Mouse (Mus musculus) CH12.LX (cell line): ENCODE measurements at regions not wholly inside any gene's neighbourhood (a gene's known extent, or its start where the extent isn't known, plus 50 kb on each side); places are given as distances from the start of the nearest gene placed in this dataset.
"Not testable (repeated sequence)": the region's sequence is repeated elsewhere in the genome, so short reads cannot be mapped to it uniquely, and the experiment has no call there.

Experiments used
- DNase-seq: peaks from one replicate; pipeline ENCODE4 v3.0.0-alpha.2; 2013; ENCODE audit errors: extremely low read depth
- H3K27ac ChIP-seq: 2 replicates; pipeline ENCODE4 v1.5.1; 2012; ENCODE audit warnings: low read depth, mild to moderate bottlenecking, control low read depth, moderate library complexity; ENCODE audit not compliant: insufficient read depth
- H3K27me3 ChIP-seq: replicated peaks from 2 replicates; pipeline ENCODE3; 2012; ENCODE audit warnings: inconsistent platforms
- H3K36me3 ChIP-seq, 2 experiments: replicated peaks in 1 of 2; 2 replicates each; pipeline versions ENCODE3 to v1.6.1; 2012; ENCODE audit warnings: inconsistent platforms in 1 of 2, low read length in 1 of 2, mild to moderate bottlenecking in 1 of 2, mixed read lengths in 1 of 2, moderate library complexity in 1 of 2; ENCODE audit not compliant: control insufficient read depth in 1 of 2, insufficient read depth in 1 of 2
- H3K4me1 ChIP-seq, 2 experiments: 2 replicates each; pipeline ENCODE4 v1.6.1; 2012; ENCODE audit warnings: inconsistent platforms in 1 of 2, moderate library complexity in 1 of 2; ENCODE audit not compliant: insufficient read depth in 2 of 2, control insufficient read depth in 1 of 2
- H3K4me2 ChIP-seq: 2 replicates; pipeline ENCODE4 v1.6.1; 2012; ENCODE audit warnings: low read depth, mild to moderate bottlenecking, control low read depth; ENCODE audit not compliant: poor library complexity, insufficient read depth, severe bottlenecking
- H3K4me3 ChIP-seq, 3 experiments: fragments of 150-350 bp in 1 of 3; sonication (generic) in 1 of 3; replicated peaks in 1 of 3; 2 replicates each; pipeline versions ENCODE3 to v1.5.1; 2011 to 2012; ENCODE audit warnings: low read depth in 2 of 3, low read length in 2 of 3, mild to moderate bottlenecking in 2 of 3, moderate library complexity in 2 of 3, control low read depth in 1 of 3, improper control_type of control experiment in 1 of 3, inconsistent platforms in 1 of 3, mixed read lengths in 1 of 3; ENCODE audit not compliant: poor library complexity in 1 of 3
- H3K79me2 ChIP-seq: replicated peaks from 2 replicates; pipeline ENCODE4 v1.6.1; 2012; ENCODE audit warnings: mild to moderate bottlenecking, moderate library complexity; ENCODE audit not compliant: control insufficient read depth, poor library complexity, insufficient read depth, severe bottlenecking; ENCODE audit errors: extremely low read depth
- H3K9ac ChIP-seq: 2 replicates; pipeline ENCODE4 v1.6.1; 2012; ENCODE audit warnings: low read depth, mild to moderate bottlenecking, control low read depth, moderate library complexity; ENCODE audit not compliant: insufficient read depth
- H3K9me3 ChIP-seq: replicated peaks from 2 replicates; pipeline ENCODE3; 2012; ENCODE audit warnings: low read length, inconsistent platforms, mixed read lengths
- CHD1 ChIP-seq: IDR thresholded peaks from 2 replicates; pipeline ENCODE4 v1.6.1; 2012; ENCODE audit warnings: low read depth, low read length, improper control_type of control experiment, inconsistent platforms
- IRF4 ChIP-seq: IDR thresholded peaks from 2 replicates; pipeline ENCODE4 v1.6.1; 2014; ENCODE audit warnings: low read depth, mild to moderate bottlenecking, inconsistent platforms, low read length, improper control_type of control experiment
- MAX ChIP-seq: IDR thresholded peaks from 2 replicates; pipeline ENCODE4 v1.6.1; 2011; ENCODE audit warnings: low read length, improper control_type of control experiment
- MEF2A ChIP-seq: IDR thresholded peaks from 2 replicates; pipeline ENCODE4 v1.6.1; 2014; ENCODE audit warnings: low read depth, mild to moderate bottlenecking, inconsistent platforms, low read length, improper control_type of control experiment, borderline replicate concordance
- MYC ChIP-seq: IDR thresholded peaks from 2 replicates; pipeline ENCODE4 v1.6.1; 2011; ENCODE audit warnings: low read depth, mild to moderate bottlenecking, improper control_type of control experiment, low read length
- PAX5 ChIP-seq: IDR thresholded peaks from 2 replicates; pipeline ENCODE4 v1.6.1; 2012; ENCODE audit warnings: low read length, inconsistent platforms, mixed read lengths
- POLR2AphosphoS2 ChIP-seq: IDR thresholded peaks from 2 replicates; pipeline ENCODE4 v1.6.1; 2011; ENCODE audit warnings: low read depth, low read length, improper control_type of control experiment
- UBTF ChIP-seq: IDR thresholded peaks from 2 replicates; pipeline ENCODE4 v1.6.1; 2012; ENCODE audit warnings: low read depth, mild to moderate bottlenecking, inconsistent platforms, low read length, improper control_type of control experiment, moderate library complexity
- USF1 ChIP-seq: IDR thresholded peaks from 2 replicates; pipeline ENCODE4 v1.6.1; 2014; ENCODE audit warnings: low read depth, mild to moderate bottlenecking, inconsistent platforms, low read length, improper control_type of control experiment
- ZC3H11A ChIP-seq: IDR thresholded peaks from 2 replicates; pipeline ENCODE4 v1.6.1; 2012; ENCODE audit warnings: low read depth, mild to moderate bottlenecking, inconsistent platforms, low read length, improper control_type of control experiment
- ZNF384 ChIP-seq: IDR thresholded peaks from 2 replicates; pipeline ENCODE4 v1.6.1; 2012; ENCODE audit warnings: low read depth, low read length, improper control_type of control experiment, inconsistent platforms
- dilution Hi-C: fragments of 300-500 bp; cut with MboI; formaldehyde crosslinking; loops from 2 replicates; pipeline ENCODE4 v1.14.3; 2020; ENCODE audit warnings: low sequenced_read_pairs; ENCODE audit not compliant: extremely low pct_unique_long_range_greater_than_20kb, extremely low pct_ligation_motif_present
- in situ Hi-C: fragments of 300-500 bp; cut with MboI; formaldehyde crosslinking; loops from 3 replicates; pipeline ENCODE4 v1.14.3; 2019; ENCODE audit warnings: low sequenced_read_pairs, low pct_ligation_motif_present, low pct_unique_long_range_greater_than_20kb, mixed read lengths

DNA sequence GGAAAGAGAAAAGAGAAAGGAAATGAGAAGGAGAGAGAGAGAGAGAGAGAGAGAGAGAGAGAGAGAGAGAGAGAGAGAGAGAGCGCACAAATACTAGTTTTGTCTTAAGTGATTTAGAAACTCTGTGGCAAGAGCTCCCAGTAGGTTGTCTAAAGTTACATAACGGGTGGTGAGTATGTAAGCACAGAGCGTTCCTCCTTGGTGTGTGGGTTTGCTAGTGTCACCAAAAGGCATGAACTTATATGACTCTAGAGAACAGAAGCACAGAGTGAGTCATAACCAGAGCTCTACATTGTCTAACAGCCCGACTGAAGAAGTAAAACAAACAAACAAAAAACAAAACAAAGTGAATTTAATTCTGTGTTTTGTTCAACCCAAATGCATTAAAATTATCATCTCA is 177.9 kb upstream of the Tmem45b start:
- no peak for DNase-seq
- H3K4me1 ChIP-seq = no peaks in the 10 kb centered on the region
- H3K4me3 ChIP-seq = no peak overlapping the region
- no peak overlapping the region for H3K4me2 ChIP-seq
- in situ Hi-C loops = no loop called here
- H3K27me3 ChIP-seq = no peaks in the 10 kb centered on the region
- H3K79me2 ChIP-seq = no peaks in the 10 kb centered on the region
- H3K27ac ChIP-seq = no peak overlapping the region
- TF ChIP-seq ZC3H11A = no peak
- no peak for TF ChIP-seq MAX
- TF ChIP-seq MYC = no peak
- TF ChIP-seq IRF4 = no peak
- no peak for TF ChIP-seq ZNF384
- no peak for TF ChIP-seq POLR2AphosphoS2
- TF ChIP-seq PAX5 = no peak
- no peak for TF ChIP-seq UBTF
- TF ChIP-seq, all 38 proteins: peak for 0
- no peaks in the 10 kb centered on the region for H3K36me3 ChIP-seq
- dilution Hi-C loops = no loop called here
- no peak overlapping the region for H3K9ac ChIP-seq
- H3K9me3 ChIP-seq = no peaks in the 10 kb centered on the region

DNA sequence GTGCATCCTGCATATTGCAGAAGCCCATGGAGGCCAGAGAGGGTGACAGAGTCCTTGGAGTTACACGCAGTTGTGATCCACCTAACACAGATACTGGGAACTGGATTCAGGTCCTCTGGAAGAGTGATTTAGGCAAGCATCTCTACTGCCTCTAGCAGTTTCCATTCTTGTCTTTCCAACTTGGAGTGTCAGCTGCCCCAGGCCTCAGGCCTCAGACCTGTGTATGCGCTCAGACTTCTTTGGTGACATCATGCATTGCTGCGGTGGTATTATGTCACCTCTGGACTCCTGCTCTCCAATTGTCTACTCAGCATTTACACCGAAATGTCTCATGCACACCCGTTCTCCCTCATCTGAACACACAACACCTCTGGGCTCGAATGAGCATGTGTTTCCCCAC is 164.0 kb upstream of the Tmem45b start:
- Histone ChIP-seq H3K27me3 (no peaks in the 10 kb centered on the region), H3K9ac (no peak overlapping the region), H3K9me3 (no peaks in the 10 kb centered on the region), H3K4me1 (peaks cover 0 to 4% of the 10 kb centered on the region in 2 experiments; a peak in 2 of 4 replicates), H3K79me2 (no peaks in the 10 kb centered on the region), H3K4me3 (no peak overlapping the region), H3K4me2 (no peak overlapping the region), H3K27ac (no peak overlapping the region), H3K36me3 (no peaks in the 10 kb centered on the region)
- in situ Hi-C loops (no loop called here), dilution Hi-C loops (no loop called here)
- no peak for DNase-seq
- TF ChIP-seq MEF2A (no peak), IRF4 (no peak), USF1 (no peak), CHD1 (no peak)

DNA sequence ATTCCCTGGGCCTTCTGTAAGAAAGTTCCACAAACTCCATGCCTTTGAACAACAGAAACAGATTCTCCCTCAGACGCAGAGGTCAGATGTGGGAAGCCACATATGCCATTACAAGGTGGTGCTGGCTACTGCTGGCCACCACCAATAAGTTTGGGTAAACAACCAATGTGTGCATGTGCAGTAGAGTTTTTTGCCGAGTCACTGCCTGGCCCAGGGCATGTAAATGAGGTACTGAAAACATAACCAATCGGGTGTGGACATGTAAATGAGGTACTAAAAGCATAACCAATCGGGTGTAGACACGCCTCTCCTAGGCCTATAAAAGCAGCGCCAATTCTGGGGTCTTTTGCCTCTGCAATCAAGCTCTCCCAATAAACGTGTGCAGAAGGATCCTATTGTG is 157.3 kb upstream of the Tmem45b start:
- H3K27ac ChIP-seq, in situ Hi-C loops, H3K36me3 ChIP-seq, H3K79me2 ChIP-seq, dilution Hi-C loops, H3K9me3 ChIP-seq, H3K9ac ChIP-seq, H3K4me3 ChIP-seq, H3K4me2 ChIP-seq, DNase-seq, H3K27me3 ChIP-seq: not testable (repeated sequence)
- H3K4me1 ChIP-seq = peaks cover 0 to 11% of the 10 kb centered on the region in 2 experiments; a peak in 2 of 4 replicates
